In genomic region chr15:32537504-32537792, GRCm38 (mm10) we compare ENCODE assay signal across 25 mouse cellular contexts.
"Had no signal": no experiment of that assay in that cellular context is flagged by ENCODE, and none has a peak within 500 bp of the region (broad histone marks: within the 10 kb centered on the region; RNA-seq: fewer than 3 reads in every experiment).

No protein-coding gene starts in this region.

- H3K4me1 ChIP-seq: heart, embryonic 10.5 days; hindbrain, embryonic 10.5 days; hindbrain, embryonic 12.5 days; intestine, embryonic 15.5 days; limb, embryonic 15.5 days had no signal

- H3K27ac ChIP-seq: heart, embryonic 10.5 days; heart, embryonic 13.5 days; heart, embryonic 15.5 days; hindbrain, embryonic 10.5 days; hindbrain, embryonic 12.5 days; hindbrain, embryonic 14.5 days; intestine, embryonic 15.5 days; layer of hippocampus, adult 2 months; limb, embryonic 13.5 days; limb, embryonic 15.5 days had no signal

- H3K9me3 ChIP-seq: heart, embryonic 10.5 days; heart, embryonic 13.5 days; heart, embryonic 15.5 days; hindbrain, embryonic 10.5 days; hindbrain, embryonic 12.5 days; intestine, embryonic 15.5 days; limb, embryonic 13.5 days; limb, embryonic 15.5 days had no signal

- H3K9ac ChIP-seq: heart, embryonic 13.5 days; heart, embryonic 15.5 days; hindbrain, embryonic 12.5 days; hindbrain, embryonic 14.5 days; intestine, embryonic 15.5 days; limb, embryonic 13.5 days; limb, embryonic 15.5 days had no signal

- DNase-seq: gastrocnemius, postnatal 10 days; gastrocnemius, postnatal 25 days; heart, adult 18-20 months; heart, postnatal 14 days; heart, postnatal 4 days; kidney, adult 18-20 months; kidney, adult 8-10 months; kidney, postnatal 10 days; kidney, postnatal 25 days; kidney, postnatal 4 days; layer of hippocampus, postnatal 36 days; left cerebral cortex, postnatal 4 days had no signal

- H3K4me3 ChIP-seq: heart, embryonic 10.5 days; heart, embryonic 13.5 days; heart, embryonic 15.5 days; hindbrain, embryonic 10.5 days; hindbrain, embryonic 12.5 days; intestine, embryonic 15.5 days; layer of hippocampus, adult 2 months; limb, embryonic 13.5 days; limb, embryonic 15.5 days had no signal

- H3K27me3 ChIP-seq: heart, embryonic 13.5 days; heart, embryonic 15.5 days; hindbrain, embryonic 12.5 days; intestine, embryonic 15.5 days; limb, embryonic 13.5 days; limb, embryonic 15.5 days had no signal

- H3K4me2 ChIP-seq: heart, embryonic 13.5 days; heart, embryonic 15.5 days; hindbrain, embryonic 12.5 days; hindbrain, embryonic 14.5 days; intestine, embryonic 15.5 days; limb, embryonic 13.5 days; limb, embryonic 15.5 days had no signal

- H3K36me3 ChIP-seq: heart, embryonic 10.5 days; heart, embryonic 13.5 days; heart, embryonic 15.5 days; hindbrain, embryonic 10.5 days; hindbrain, embryonic 12.5 days; intestine, embryonic 15.5 days; limb, embryonic 15.5 days had no signal

- ATAC-seq: hindbrain, embryonic 16.5 days; inflammation-experienced regulatory T-cells, adult 6 months; intestine, embryonic 15.5 days; intestine, postnatal 0 days had no signal
